Mouse (Mus musculus): ENCODE data around the gene Topbp1.

GRCm38 (mm10) chr9:103382989-103383388 lies 78.0 kb downstream of the Topbp1 start:
- TF ChIP-seq CTCF (IDR thresholded peaks at IDR 0.05; ENCODE audit: low read depth, low read length) = no peak
- no peak for TF ChIP-seq TAL1 (conservative IDR thresholded peaks at IDR 0.05; ENCODE audit: low read depth, low read length)
- TF ChIP-seq GATA1 (IDR thresholded peaks at IDR 0.05; ENCODE audit: borderline replicate concordance, low read length) = no peak
- no peak for TF ChIP-seq POLR2AphosphoS5 (IDR thresholded peaks at IDR 0.05; ENCODE audit: insufficient replicate concordance, low read depth, low read length)
- no peak for TF ChIP-seq GATA2 (IDR thresholded peaks at IDR 0.05; ENCODE audit: borderline replicate concordance, low read depth, low read length)
